Mouse (Mus musculus) myocyte (in vitro differentiated cells): ENCODE results near the gene Selenon.

ENCODE experiments used
- CEBPB ChIP-seq: IDR thresholded peaks from 2 replicates; pipeline ENCODE4 v1.6.1; 2011; ENCODE audit warnings: mild to moderate bottlenecking, moderate library complexity; ENCODE audit not compliant: poor library complexity, insufficient read depth, severe bottlenecking
- POLR2A ChIP-seq: IDR thresholded peaks from one replicate; pipeline ENCODE4 v1.6.1; 2011; ENCODE audit warnings: low read depth, mild to moderate bottlenecking, control low read depth, moderate library complexity; ENCODE audit not compliant: insufficient read length
- POLR2AphosphoS2 ChIP-seq: IDR thresholded peaks from one replicate; pipeline ENCODE4 v1.6.1; 2011; ENCODE audit warnings: low read depth, control low read depth; ENCODE audit not compliant: insufficient read length
- REST ChIP-seq: IDR thresholded peaks from one replicate; pipeline ENCODE4 v1.6.1; 2011; ENCODE audit warnings: mild to moderate bottlenecking, control low read depth, moderate library complexity; ENCODE audit not compliant: insufficient read depth, insufficient read length
- USF1 ChIP-seq: IDR thresholded peaks from one replicate; pipeline ENCODE4 v1.6.1; 2011; ENCODE audit warnings: low read depth, mild to moderate bottlenecking, control low read depth, moderate library complexity

- TF ChIP-seq POLR2A (no peak), REST (no peak), POLR2AphosphoS2 (no peak), CEBPB (no peak), USF1 (no peak)
Observed at GRCm38 (mm10) chr4:134503686-134504357, 48.1 kb downstream of the Selenon start.
